Mouse (Mus musculus) forebrain, embryonic 10.5 days (tissue): ENCODE measurements around the gene H2-Eb1. TPM values are rescaled to one million over a fixed set of nuclear protein-coding genes. Genes with fewer than 3 reads are reported as not detected.
"Not testable (repeated sequence)": the region's sequence is repeated elsewhere in the genome, so short reads cannot be mapped to it uniquely, and the experiment has no call there.

Source experiments
- DNase-seq: peaks from one replicate; pipeline ENCODE4 v3.0.0-alpha.2; 2017; ENCODE audit warnings: low spot score; ENCODE audit errors: extremely low spot score
- H3K27ac ChIP-seq: fragments of 300-500 bp; sonication (generic); 2 replicates; pipeline ENCODE4 v1.5.1; 2016; ENCODE audit warnings: mild to moderate bottlenecking
- H3K27me3 ChIP-seq: fragments of 300-500 bp; sonication (generic); 2 replicates; pipeline ENCODE4 v1.6.1; 2016; ENCODE audit warnings: mild to moderate bottlenecking; ENCODE audit not compliant: poor library complexity, severe bottlenecking
- H3K36me3 ChIP-seq: fragments of 300-500 bp; sonication (generic); replicated peaks from 2 replicates; pipeline ENCODE4 v1.6.1; 2016; ENCODE audit warnings: mild to moderate bottlenecking, moderate library complexity
- H3K4me1 ChIP-seq: fragments of 300-500 bp; sonication (generic); 2 replicates; pipeline ENCODE4 v1.6.1; 2016
- H3K4me3 ChIP-seq: fragments of 300-500 bp; sonication (generic); 2 replicates; pipeline ENCODE4 v1.5.1; 2016; ENCODE audit warnings: mild to moderate bottlenecking, moderate library complexity
- H3K9me3 ChIP-seq: fragments of 300-500 bp; sonication (generic); 2 replicates; pipeline ENCODE4 v1.6.1; 2016; ENCODE audit warnings: mild to moderate bottlenecking, moderate library complexity
- WGBS: fragments of 180-500 bp; shearing (Covaris S2); methylation state at CpG from one replicate; pipeline ENCODE4 v1.1.7; 2016; 5-methylcytosine and 5-hydroxymethylcytosine counted together
- polyA plus RNA-seq: library from polyadenylated mRNA; unstranded; fragments of >200 nt; fragmentation: Nextera tagmentation; extraction: Ambion mirVana; gene quantifications from 2 replicates; pipeline ENCODE4 v1.2.1, GENCODE M21; 2016

H2-Eb1 gene
- polyA plus RNA-seq, 1 experiment from 2014 or later, result 1.0 TPM

DNA sequence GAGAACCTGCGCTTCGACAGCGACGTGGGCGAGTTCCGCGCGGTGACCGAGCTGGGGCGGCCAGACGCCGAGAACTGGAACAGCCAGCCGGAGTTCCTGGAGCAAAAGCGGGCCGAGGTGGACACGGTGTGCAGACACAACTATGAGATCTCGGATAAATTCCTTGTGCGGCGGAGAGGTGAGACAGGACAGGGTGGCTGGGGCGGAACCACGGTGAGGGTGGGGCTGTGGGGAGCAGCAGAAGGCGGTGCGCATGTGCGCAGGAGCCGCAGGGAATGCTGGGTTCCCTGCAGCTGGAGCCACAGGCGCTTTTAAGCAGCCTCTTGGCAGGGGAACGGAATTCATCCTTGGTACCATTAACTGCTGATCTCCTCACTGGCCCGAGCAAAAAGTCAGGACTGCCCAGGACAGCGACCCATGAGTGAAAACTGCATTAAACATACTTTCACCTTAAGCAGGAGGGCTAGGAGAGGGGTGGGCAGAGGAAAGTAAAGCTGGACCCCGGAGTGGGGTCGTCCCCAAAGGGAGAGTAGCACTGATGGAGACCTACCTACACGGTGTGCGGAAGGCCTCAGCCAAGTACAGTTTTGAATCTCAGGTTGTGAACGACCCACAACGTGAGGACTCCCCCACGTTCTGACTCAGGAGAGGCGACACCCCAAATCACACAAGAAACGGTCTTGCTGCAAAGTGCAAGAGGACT lies 4.2 kb downstream of the H2-Eb1 start:
- Histone ChIP-seq H3K4me1 (peaks cover 11% of the 10 kb centered on the region), H3K36me3 (no peaks in the 10 kb centered on the region), H3K27me3 (peaks cover 11% of the 10 kb centered on the region), H3K27ac (peak overlapping the region; percentile 82), H3K9me3 (no peaks in the 10 kb centered on the region), H3K4me3 (peak overlapping the region; percentile 68)
- WGBS, result 21% methylated on average over 38 of the region's 38 CpGs
- peak; percentile 64 for DNase-seq

GRCm38 (mm10) chr17:34310526-34310925 lies 4.9 kb downstream of the H2-Eb1 start:
- 91% methylated on average over 3 of the region's 3 CpGs for WGBS
- H3K4me1 ChIP-seq, result peaks cover 11% of the 10 kb centered on the region
- not testable (repeated sequence) for DNase-seq, H3K27ac ChIP-seq, H3K9me3 ChIP-seq, H3K4me3 ChIP-seq, H3K36me3 ChIP-seq
- peaks cover 11% of the 10 kb centered on the region for H3K27me3 ChIP-seq

GRCm38 (mm10) chr17:34312185-34312584 lies 6.5 kb downstream of the H2-Eb1 start:
- WGBS, result 91% methylated on average over 1 of the region's 1 CpGs
- Histone ChIP-seq H3K4me3 (no peak overlapping the region), H3K4me1 (peaks cover 11% of the 10 kb centered on the region), H3K9me3 (no peaks in the 10 kb centered on the region), H3K27me3 (peaks cover 11% of the 10 kb centered on the region), H3K27ac (no peak overlapping the region), H3K36me3 (no peaks in the 10 kb centered on the region)
- DNase-seq, result no peak

GRCm38 (mm10) chr17:34313393-34313792 lies 7.7 kb downstream of the H2-Eb1 start:
- H3K9me3 ChIP-seq, result no peaks in the 10 kb centered on the region
- peaks cover 11% of the 10 kb centered on the region for H3K4me1 ChIP-seq
- H3K36me3 ChIP-seq, result no peaks in the 10 kb centered on the region
- DNase-seq, result peak; percentile 67
- WGBS, result 41% methylated on average over 3 of the region's 3 CpGs
- H3K4me3 ChIP-seq, result no peak overlapping the region
- peaks cover 4% of the 10 kb centered on the region; the same call in 1 of the 2 replicates for H3K27me3 ChIP-seq
- no peak overlapping the region for H3K27ac ChIP-seq

GRCm38 (mm10) chr17:34314286-34314685 lies 8.6 kb downstream of the H2-Eb1 start:
- WGBS, result 72% methylated on average over 9 of the region's 9 CpGs
- Histone ChIP-seq H3K36me3 (no peaks in the 10 kb centered on the region), H3K9me3 (no peaks in the 10 kb centered on the region), H3K4me1 (peaks cover 9% of the 10 kb centered on the region), H3K4me3 (no peak overlapping the region), H3K27me3 (0 out of 2 replicates have a peak, but pooled peaks cover under 1% of the 10 kb centered on the region), H3K27ac (no peak overlapping the region)
- no peak for DNase-seq

GRCm38 (mm10) chr17:34315512-34315911 lies 9.8 kb downstream of the H2-Eb1 start:
- Histone ChIP-seq H3K27ac (no peak overlapping the region), H3K9me3 (no peaks in the 10 kb centered on the region), H3K27me3 (no peaks in the 10 kb centered on the region), H3K4me3 (no peak overlapping the region), H3K4me1 (no peaks in the 10 kb centered on the region), H3K36me3 (no peaks in the 10 kb centered on the region)
- 93% methylated on average over 1 of the region's 1 CpGs for WGBS
- DNase-seq, result no peak

DNA sequence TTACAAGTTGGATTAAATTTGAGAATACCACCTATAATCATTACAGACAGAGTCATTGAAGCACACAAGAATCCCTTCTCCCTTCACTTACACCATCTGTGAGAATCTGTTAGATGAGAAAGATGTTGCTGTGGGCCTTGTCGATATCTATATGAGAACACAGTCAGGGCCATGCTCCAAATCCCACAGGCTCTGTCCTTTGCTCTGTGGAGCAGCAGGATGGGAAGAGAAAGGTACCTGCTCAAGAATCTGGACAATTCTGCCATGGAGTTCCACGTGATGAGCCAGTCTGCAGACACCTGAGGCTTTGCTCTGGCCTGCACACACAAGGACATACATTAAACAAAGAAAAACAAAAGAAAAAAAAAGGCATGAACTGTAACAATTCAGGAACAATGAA lies 11.0 kb downstream of the H2-Eb1 start:
- Histone ChIP-seq H3K4me1 (no peaks in the 10 kb centered on the region), H3K36me3 (no peaks in the 10 kb centered on the region), H3K27me3 (no peaks in the 10 kb centered on the region), H3K9me3 (no peaks in the 10 kb centered on the region), H3K4me3 (no peak overlapping the region), H3K27ac (no peak overlapping the region)
- no peak for DNase-seq
- WGBS, result 78% methylated on average over 2 of the region's 2 CpGs

GRCm38 (mm10) chr17:34317275-34317674 lies 11.6 kb downstream of the H2-Eb1 start:
- Histone ChIP-seq H3K9me3 (no peaks in the 10 kb centered on the region), H3K27me3 (no peaks in the 10 kb centered on the region), H3K36me3 (no peaks in the 10 kb centered on the region), H3K4me3 (no peak overlapping the region), H3K4me1 (no peaks in the 10 kb centered on the region), H3K27ac (no peak overlapping the region)
- WGBS, result 37% methylated on average over 2 of the region's 2 CpGs
- DNase-seq, result no peak

GRCm38 (mm10) chr17:34325436-34325835 lies 19.8 kb downstream of the H2-Eb1 start, which contains the start of gene H2-Eb2:
Gene H2-Eb2, plus strand, starts transcription at chr17:34325665.
- DNase-seq, result no peak
- no peaks in the 10 kb centered on the region for H3K4me1 ChIP-seq
- 55% methylated on average over 4 of the region's 4 CpGs for WGBS
- no peak within 1 kb of the TSS for H3K27ac ChIP-seq
- H3K27me3 ChIP-seq, result no peaks in the 10 kb centered on the region
- H3K9me3 ChIP-seq, result no peaks in the 10 kb centered on the region
- no peak within 1 kb of the TSS for H3K4me3 ChIP-seq
- no peaks in the 10 kb centered on the region for H3K36me3 ChIP-seq

- no peaks in the 10 kb centered on the region for H3K36me3 ChIP-seq
- no peaks in the 10 kb centered on the region for H3K4me1 ChIP-seq
- no peak overlapping the region for H3K27ac ChIP-seq
- no peak overlapping the region for H3K4me3 ChIP-seq
- H3K27me3 ChIP-seq, result no peaks in the 10 kb centered on the region
- DNase-seq, result no peak
- 86% methylated on average over 3 of the region's 3 CpGs for WGBS
- no peaks in the 10 kb centered on the region for H3K9me3 ChIP-seq
These were observed 20.7 kb downstream of the H2-Eb1 start for GRCm38 (mm10) chr17:34326373-34326772.

DNA sequence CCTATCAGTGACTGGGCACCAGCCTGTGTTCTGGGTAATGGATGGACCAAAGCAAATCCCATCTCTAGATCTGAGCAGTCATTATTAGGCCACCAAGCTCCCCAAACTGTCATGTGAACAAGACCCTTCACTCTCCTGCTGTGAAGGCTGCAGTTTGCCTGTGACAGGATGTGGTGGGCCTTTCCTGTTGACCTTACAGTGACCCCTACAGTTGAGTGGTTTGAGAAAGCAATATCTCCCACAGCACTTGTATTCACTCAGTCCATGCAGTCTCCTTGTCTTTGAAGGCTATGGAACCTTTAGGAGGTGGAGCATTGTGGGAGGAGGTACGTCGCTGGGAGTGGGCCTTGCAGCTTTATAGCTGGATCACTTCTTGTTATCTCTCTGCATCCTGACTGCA lies 24.1 kb downstream of the H2-Eb1 start:
- Histone ChIP-seq H3K27ac (no peak overlapping the region), H3K27me3 (no peaks in the 10 kb centered on the region), H3K36me3 (no peaks in the 10 kb centered on the region), H3K4me3 (no peak overlapping the region), H3K9me3 (no peaks in the 10 kb centered on the region), H3K4me1 (no peaks in the 10 kb centered on the region)
- DNase-seq, result no peak
- WGBS, result 82% methylated on average over 2 of the region's 2 CpGs

GRCm38 (mm10) chr17:34331200-34331599 lies 25.5 kb downstream of the H2-Eb1 start:
- no peaks in the 10 kb centered on the region for H3K27me3 ChIP-seq
- WGBS, result 97% methylated on average over 1 of the region's 1 CpGs

GRCm38 (mm10) chr17:34340619-34341402 lies 35.1 kb downstream of the H2-Eb1 start:
- no peaks in the 10 kb centered on the region for H3K36me3 ChIP-seq
- H3K27me3 ChIP-seq, result no peaks in the 10 kb centered on the region
- no peaks in the 10 kb centered on the region for H3K4me1 ChIP-seq
- no peaks in the 10 kb centered on the region for H3K9me3 ChIP-seq
- H3K27ac ChIP-seq, result no peak overlapping the region
- no peak overlapping the region for H3K4me3 ChIP-seq
- DNase-seq, result no peak
- WGBS, result 53% methylated on average over 3 of the region's 3 CpGs

More at GRCm38 (mm10) chr17:34331200-34331599, 25.5 kb downstream of the H2-Eb1 start:
- Histone ChIP-seq H3K4me3 (no peak overlapping the region), H3K4me1 (no peaks in the 10 kb centered on the region), H3K27ac (no peak overlapping the region), H3K9me3 (no peaks in the 10 kb centered on the region), H3K36me3 (no peaks in the 10 kb centered on the region)
- no peak for DNase-seq
